Mouse (Mus musculus) brain, embryonic 14.5 days (tissue): ENCODE results near the gene Cldnd2.

ENCODE experiments used
- CTCF ChIP-seq: fragments of 200-500 bp; IDR thresholded peaks from 2 replicates; pipeline ENCODE4 v1.5.1; 2012; ENCODE audit warnings: inconsistent platforms, mild to moderate bottlenecking, moderate library complexity, borderline replicate concordance; ENCODE audit not compliant: insufficient read depth, insufficient read length; ENCODE audit errors: extremely low read depth
- POLR2A ChIP-seq: fragments of 200-500 bp; IDR thresholded peaks from 2 replicates; pipeline ENCODE4 v1.6.1; 2012; ENCODE audit warnings: mild to moderate bottlenecking, inconsistent platforms, borderline replicate concordance; ENCODE audit not compliant: poor library complexity, insufficient read depth, insufficient read length, severe bottlenecking; ENCODE audit errors: extremely low read depth

DNA sequence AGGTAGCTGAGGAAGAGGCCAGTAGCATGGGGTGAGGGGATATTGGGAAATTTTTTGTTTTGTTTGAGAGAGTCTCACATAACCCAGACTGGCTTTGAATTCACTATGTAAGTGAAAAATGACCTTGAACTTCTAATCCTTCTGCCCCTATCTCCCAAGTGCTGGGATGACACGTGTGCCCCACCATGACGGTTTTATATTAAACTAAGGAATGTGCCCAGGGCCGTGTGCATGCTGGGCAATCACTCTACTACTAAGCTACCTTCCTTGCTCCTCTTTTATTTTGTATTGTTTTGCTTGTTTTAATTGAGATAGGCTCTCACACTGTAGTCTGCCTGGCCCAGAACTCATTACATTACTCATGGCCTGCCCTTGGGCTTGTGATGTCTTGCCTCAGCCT is 489 bp downstream of the Cldnd2 start:
- no peak for TF ChIP-seq CTCF
- no peak for TF ChIP-seq POLR2A
